Mouse (Mus musculus) megakaryocyte, adult 5-6 weeks (primary cell): Measurements from ENCODE around the gene Racgap1. TPM values are rescaled to one million over a fixed set of nuclear protein-coding genes. Genes with fewer than 3 reads are reported as not detected.

ENCODE experiments used
- ATAC-seq: 2 replicates; pipeline ENCODE4 v1.8.0; 2016; ENCODE audit warnings: mild to moderate bottlenecking, inconsistent platforms; ENCODE audit not compliant: poor library complexity, severe bottlenecking
- total RNA-seq, 2 experiments: library from RNA; stranded (forward) in 1 of 2; stranded (reverse) in 1 of 2; fragments of 153-499, 151-499 nt in 1 of 2; fragments of 221-1000, 200-1000 nt in 1 of 2; gene quantifications; 2 replicates each; pipeline versions ENCODE4 v1.2.3 to v1.2.4; 2015 to 2017

The Racgap1 gene
- total RNA-seq, 2 experiments from 2014 or later: 136 to 184 TPM

DNA sequence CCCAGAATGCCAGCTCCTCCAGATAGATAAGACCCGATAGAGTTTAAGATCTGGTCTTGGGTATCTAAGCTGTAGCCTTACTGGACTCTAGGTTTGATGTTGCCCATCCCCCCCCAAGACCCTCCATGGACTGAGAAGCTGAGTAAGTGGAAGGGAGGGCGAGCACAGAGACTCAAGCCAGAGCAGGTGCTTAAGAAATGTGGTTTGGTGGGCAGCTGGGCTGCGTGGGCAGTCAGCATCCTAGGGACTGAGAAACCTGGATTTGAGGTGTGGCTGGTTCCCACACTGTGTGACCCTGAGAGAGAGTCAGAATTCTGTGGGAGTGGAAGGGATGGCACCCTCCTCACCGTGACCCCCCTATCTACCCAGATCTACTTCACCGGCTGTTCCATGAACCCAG lies 58.6 kb downstream of the Racgap1 start:
- ATAC-seq: no peak

DNA sequence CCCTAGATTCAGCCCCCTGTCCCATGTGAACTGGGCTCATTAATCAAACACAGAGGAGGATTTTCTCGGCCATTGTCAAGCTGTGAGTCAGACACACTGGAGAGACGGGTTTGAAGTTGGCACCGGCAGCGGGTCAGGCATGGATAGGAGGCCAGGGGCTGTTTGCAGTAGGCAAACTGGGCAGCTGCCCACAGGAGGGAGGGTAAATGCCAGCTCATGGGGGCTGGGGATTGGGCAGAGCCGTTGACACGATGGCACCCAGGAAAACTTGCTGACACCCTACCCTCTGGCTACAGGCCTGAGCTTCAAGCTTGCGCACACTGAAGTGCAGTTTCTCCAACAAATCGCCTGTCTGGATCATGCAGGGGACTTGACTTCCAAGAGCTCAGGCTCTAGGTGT lies 59.3 kb downstream of the Racgap1 start:
- no peak for ATAC-seq

DNA sequence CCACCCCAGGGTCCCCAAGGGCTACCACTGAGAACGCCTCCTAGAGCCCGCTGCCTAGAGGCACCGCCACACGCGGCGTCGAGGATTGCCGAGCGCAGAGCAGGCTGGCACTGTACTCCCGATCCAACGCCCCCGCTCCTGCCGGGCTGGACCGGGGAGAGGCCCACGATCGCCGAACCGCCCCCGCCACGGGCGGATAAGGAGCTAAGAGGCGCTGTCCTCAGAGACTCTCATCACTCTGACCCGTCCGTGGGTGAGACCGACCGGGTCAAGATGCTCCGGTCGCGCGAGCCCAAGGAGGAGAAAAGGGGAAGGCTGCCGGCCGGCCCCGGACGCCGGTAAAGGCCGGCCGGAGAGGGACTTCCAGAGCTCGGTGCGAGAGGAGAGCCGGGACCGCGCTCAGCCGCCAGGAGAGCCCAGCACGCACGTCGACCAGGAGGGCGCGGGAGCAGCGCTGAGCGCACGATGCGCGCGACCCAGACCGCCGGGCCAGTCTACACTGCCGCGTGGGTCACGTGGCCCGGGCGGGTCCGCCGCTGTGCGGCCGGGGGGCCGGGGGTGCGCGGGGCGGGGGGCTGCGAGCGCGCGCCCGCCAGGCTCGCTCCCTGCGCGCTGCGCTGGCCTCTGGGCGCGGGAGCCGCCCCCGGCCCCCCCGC lies 60.9 kb downstream of the Racgap1 start, which contains the start of gene Aqp5:
Gene Aqp5, plus strand, starts transcription at position 354 of the 656 bp plus-strand sequence.
- no peak for ATAC-seq

DNA sequence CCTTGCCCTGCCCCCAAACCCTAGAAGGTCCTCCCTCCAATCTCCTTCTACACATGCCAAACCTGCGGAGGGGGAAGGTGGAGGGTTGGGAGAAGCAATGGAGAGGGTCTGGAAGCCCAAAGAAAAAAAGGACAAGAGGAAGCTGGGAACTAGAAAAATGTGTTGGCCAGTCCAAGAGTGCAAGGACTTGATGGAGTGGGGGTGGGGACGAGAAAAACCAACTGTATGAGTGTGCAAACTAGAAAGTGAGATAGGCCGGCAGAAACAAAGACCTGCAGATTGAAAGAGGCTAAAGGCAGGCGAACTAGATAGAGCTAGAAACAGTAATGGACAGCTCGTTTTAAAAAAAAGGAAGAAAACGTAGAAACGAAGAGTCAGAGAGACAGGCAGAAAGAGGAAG lies 61.8 kb downstream of the Racgap1 start:
- ATAC-seq: no peak

DNA sequence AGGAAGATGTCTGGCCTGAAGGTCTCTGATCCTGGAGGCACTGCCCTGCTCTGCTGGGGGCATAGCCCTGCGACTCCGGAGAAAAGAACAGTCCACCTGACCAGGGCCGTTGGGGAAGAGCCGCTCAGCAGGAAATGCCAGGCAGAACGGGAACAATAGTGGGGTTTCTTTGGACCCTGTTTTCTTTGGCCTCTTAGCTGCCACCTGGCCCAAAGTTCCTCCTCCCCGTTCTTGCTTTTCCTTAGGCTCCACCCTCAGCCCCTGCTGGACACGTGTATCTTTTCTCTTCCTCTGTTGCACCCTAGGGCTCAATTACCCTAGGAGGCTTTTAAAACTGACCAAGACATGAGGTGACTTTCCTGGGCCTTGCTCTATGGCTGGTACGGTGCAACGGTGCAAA lies 62.2 kb downstream of the Racgap1 start:
- ATAC-seq: no peak

DNA sequence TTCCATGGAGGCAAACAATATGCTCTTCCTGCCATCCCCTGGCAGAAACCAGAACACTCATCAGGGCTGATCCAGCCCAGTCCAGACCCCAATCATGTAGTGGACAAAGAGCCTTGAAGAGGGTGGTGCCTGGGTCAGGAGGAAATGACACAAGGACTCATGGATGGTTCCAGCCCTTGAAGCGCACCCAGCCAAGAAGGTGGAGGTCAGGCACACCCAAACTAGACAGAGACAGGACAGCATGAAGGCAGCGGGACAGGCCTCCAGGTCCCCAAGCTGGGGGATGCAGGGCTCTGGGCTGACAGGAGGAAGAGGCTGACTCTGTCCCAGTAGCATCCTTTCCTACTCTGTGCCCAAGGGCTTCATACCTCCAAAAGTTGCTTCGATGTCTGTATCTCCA lies 64.9 kb downstream of the Racgap1 start:
- ATAC-seq: no peak

DNA sequence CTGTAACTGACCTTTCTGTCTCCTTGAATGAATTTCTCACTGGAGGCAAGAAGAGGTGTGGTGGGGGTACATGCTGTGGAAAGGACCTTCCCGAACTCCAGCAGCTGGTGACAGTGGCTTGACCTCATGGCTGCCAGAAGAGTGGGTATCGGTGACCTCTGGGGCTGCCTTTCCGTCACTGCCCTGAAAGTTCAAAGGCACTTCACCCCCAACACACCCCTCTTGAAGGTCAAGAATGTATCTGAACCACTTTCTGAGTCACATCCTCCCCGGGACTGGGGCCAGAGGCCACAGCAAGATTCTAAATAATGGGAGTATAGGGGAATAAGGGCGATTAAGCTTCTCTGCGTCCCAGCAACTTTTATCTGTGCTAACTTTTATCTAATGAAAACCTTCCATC lies 65.7 kb downstream of the Racgap1 start:
- ATAC-seq: no peak

DNA sequence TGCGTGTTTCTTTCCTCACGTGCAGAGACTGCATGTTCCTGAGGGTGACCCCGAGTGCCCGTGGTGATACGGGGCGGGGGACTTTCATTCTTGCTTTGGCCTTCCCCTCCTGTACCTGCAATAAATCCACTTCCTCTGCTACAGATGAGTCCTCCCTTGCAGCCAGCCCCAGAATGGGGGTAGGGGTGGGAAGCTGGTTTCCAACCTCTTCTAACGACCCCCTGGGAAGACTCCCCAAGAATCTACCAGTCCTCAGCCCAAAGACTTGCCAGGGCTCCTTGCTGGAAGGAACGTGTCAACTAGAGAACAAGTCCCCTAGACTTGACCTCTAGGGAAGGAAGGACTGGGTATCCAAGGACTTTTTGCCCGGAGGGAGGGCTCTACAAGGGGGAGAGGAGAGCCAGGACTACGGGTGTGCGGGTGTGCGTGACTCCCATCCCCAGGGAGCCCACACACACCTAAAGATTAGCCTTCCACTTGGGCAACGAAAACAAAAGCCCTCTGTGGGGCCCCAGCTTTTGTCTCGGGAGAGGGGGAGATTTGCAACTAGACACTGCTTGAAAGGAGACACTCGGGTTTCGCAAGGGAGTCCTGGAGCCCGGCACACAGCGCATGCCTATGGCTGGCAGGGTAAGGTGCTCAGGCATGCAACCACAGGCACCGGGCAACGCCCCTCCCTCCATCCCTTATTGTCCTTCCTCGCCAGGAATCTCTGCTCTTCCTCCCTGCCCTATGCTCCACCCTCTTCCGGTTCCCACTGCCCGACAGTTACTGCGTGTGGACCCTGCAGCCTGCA lies 66.9 kb downstream of the Racgap1 start:
- ATAC-seq: peak; percentile 9; the same call in 1 of the 2 replicates

DNA sequence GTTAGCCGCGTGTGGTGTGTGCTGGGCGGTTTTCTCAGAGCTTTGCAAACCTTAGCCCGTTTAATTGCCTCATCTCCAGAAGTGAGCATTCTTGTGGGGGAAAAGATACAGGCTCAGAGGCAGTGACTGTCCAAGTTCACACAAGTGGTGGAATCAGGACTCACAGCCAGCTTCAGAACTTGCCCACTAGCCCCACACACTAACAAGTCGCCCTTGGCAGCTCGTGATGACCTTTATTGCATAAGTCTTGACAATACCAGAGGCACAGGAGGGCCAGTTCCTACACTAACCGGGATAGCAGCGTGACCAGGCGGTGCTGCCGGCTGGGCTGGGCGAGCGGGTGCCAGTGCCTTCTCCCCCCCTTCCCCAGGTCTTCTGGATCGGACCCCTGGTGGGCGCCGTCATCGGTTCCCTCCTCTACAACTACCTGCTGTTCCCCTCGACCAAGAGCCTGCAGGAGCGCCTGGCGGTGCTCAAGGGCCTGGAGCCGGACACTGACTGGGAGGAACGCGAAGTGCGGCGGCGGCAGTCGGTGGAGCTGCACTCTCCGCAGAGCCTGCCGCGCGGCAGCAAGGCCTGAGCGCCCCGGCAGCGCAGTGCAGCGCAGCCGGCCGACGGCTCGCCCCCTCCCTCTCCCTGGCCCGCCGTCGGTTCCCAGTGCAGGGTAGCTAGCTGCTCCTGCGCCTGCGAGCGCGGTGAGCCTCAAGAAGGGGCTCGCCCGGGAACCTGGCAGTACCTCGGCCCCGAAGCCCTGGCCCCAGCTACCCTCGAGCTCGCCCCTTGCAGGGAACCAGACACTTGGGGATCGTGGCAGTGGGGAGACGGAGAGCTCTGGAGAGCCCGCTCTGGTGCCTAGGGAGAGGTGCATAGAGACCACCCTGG lies 67.8 kb downstream of the Racgap1 start:
- peak; percentile 33; the same call in 1 of the 2 replicates for ATAC-seq

DNA sequence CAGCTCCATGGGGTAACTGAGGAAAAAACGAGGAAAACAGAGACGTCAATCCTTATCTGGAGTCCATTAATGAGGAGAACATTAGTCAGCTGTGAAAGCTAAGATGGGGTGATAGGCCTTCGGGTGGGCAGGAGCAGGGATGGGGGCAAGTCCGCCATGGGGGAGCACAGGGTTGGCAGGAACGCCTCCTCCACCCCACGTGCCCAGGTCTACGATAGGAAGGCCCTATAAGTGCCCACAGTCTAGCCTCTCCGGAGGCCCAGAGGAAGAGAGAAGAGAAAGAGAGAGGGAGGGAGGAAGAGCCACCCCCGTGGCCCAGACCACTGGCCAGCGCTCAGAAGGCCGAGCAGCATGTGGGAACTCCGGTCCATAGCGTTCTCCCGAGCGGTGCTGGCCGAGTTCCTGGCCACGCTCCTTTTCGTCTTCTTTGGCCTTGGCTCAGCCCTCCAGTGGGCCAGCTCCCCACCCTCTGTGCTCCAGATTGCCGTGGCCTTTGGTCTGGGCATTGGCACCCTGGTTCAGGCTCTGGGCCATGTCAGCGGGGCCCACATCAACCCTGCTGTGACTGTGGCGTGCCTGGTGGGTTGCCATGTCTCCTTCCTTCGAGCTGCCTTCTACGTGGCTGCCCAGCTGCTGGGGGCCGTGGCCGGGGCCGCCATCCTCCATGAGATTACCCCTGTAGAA lies 72.5 kb downstream of the Racgap1 start, which contains the start of gene Aqp2:
Gene Aqp2, plus strand, starts transcription at position 254 of the 684 bp plus-strand sequence.
- ATAC-seq: no peak

Other genes with a start within 250 kb of the Racgap1 start
- gene Nckap5l, start 193.9 kb downstream of the Racgap1 start, total RNA-seq (2015): 0.84 and 4.0 TPM in 2 replicates
- 0.73 TPM in 1 of 2 replicates, not detected in the other for gene Nckap5l, start 193.9 kb downstream of the Racgap1 start, total RNA-seq (2017)
- gene Bcdin3d, start 176.9 kb downstream of the Racgap1 start, total RNA-seq (2015): 8.2 and 9.8 TPM in 2 replicates
- gene Bcdin3d, start 176.9 kb downstream of the Racgap1 start, total RNA-seq (2017): 3.6 and 4.6 TPM in 2 replicates
- 0.04 TPM in 1 of 2 replicates, not detected in the other for gene Faim2, start 123.5 kb downstream of the Racgap1 start, total RNA-seq (2015)
- gene Faim2, start 123.5 kb downstream of the Racgap1 start, total RNA-seq (2017): 0.49 TPM in 1 of 2 replicates, not detected in the other
- not detected in 2 replicates for gene Aqp2, start 72.6 kb downstream of the Racgap1 start, total RNA-seq (2015)
- not detected in 2 replicates for gene Aqp2, start 72.6 kb downstream of the Racgap1 start, total RNA-seq (2017)
- gene Aqp5, start 60.9 kb downstream of the Racgap1 start, total RNA-seq (2015): not detected in 2 replicates
- not detected in 2 replicates for gene Aqp5, start 60.9 kb downstream of the Racgap1 start, total RNA-seq (2017)
- not detected in 2 replicates for gene Aqp6, start 50.3 kb downstream of the Racgap1 start, total RNA-seq (2015)
- gene Aqp6, start 50.3 kb downstream of the Racgap1 start, total RNA-seq (2017): not detected in 2 replicates
- gene Asic1, start 18.7 kb upstream of the Racgap1 start, total RNA-seq (2015): 0.05 TPM in 1 of 2 replicates, not detected in the other
- gene Asic1, start 18.7 kb upstream of the Racgap1 start, total RNA-seq (2017): 0.11 TPM in 1 of 2 replicates, not detected in the other
- gene Smarcd1, start 50.5 kb upstream of the Racgap1 start, total RNA-seq (2015): 12.0 and 12.4 TPM in 2 replicates
- gene Smarcd1, start 50.5 kb upstream of the Racgap1 start, total RNA-seq (2017): 9.3 and 16.1 TPM in 2 replicates
- gene Gm17349, start 53.8 kb upstream of the Racgap1 start, total RNA-seq (2015): not detected in 2 replicates
- not detected in 2 replicates for gene Gm17349, start 53.8 kb upstream of the Racgap1 start, total RNA-seq (2017)
- gene Gpd1, start 65.9 kb upstream of the Racgap1 start, total RNA-seq (2015): 0.11 TPM in 1 of 2 replicates, not detected in the other
- 0.20 and 0.26 TPM in 2 replicates for gene Gpd1, start 65.9 kb upstream of the Racgap1 start, total RNA-seq (2017)
- 67.3 and 78.1 TPM in 2 replicates for gene Cox14, start 74.0 kb upstream of the Racgap1 start, total RNA-seq (2015)
- 15.4 and 25.6 TPM in 2 replicates for gene Cox14, start 74.0 kb upstream of the Racgap1 start, total RNA-seq (2017)
- 64.6 and 75.6 TPM in 2 replicates for gene Cers5, start 121.2 kb upstream of the Racgap1 start, total RNA-seq (2015)
- 42.3 and 45.3 TPM in 2 replicates for gene Cers5, start 121.2 kb upstream of the Racgap1 start, total RNA-seq (2017)
- gene Lima1, start 223.8 kb upstream of the Racgap1 start, total RNA-seq (2015): 17.7 and 22.6 TPM in 2 replicates
- gene Lima1, start 223.8 kb upstream of the Racgap1 start, total RNA-seq (2017): 27.1 and 37.8 TPM in 2 replicates